Mouse (Mus musculus): ENCODE data around the gene Hs3st2.
"Not testable (repeated sequence)": the region's sequence is repeated elsewhere in the genome, so short reads cannot be mapped to it uniquely, and the experiment has no call there.

Gene Hs3st2

DNA sequence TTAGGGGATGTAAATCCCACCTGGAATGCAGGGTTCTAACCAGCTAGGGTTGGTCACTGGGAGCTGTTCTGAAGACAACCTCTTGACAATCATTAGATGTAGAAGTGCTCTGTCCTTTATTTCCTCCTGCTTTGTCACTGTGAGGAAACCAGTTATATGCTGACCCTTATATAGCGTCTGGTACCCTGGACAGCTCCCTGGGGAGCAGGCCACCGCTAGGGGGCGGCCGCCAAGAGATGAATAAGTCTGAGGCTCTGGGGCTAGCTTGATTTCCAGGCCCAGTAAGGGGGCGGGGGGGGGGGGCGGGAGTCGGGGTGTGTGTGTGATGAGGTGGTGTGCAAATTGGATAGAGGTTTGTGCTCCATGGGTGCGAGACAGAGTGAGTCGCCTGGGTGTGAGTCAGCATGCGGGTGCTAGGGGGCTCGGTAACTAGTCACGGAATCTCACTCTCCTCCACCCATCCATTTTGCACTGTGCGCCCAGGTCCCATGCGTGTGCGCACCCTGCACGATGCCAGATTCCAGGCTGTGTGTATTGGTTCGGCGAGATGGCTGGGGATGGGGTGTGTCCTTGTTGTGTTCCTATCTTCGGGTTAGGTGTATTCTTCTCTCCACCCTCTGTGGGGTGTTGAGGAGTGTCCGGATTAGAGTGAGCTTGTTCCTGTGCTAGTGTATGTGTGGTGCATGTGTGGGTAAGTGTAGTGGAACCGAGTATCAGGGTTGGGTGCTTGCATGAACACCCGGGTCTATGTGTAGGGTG lies at the start of gene Hs3st2:
Hs3st2 (plus strand) TSS at position 635 of the 759 bp plus-strand sequence.
- DNase-seq (ENCODE audit: low spot score in 2 of 2), result peak in 1 of 2 experiments; percentile 67

DNA sequence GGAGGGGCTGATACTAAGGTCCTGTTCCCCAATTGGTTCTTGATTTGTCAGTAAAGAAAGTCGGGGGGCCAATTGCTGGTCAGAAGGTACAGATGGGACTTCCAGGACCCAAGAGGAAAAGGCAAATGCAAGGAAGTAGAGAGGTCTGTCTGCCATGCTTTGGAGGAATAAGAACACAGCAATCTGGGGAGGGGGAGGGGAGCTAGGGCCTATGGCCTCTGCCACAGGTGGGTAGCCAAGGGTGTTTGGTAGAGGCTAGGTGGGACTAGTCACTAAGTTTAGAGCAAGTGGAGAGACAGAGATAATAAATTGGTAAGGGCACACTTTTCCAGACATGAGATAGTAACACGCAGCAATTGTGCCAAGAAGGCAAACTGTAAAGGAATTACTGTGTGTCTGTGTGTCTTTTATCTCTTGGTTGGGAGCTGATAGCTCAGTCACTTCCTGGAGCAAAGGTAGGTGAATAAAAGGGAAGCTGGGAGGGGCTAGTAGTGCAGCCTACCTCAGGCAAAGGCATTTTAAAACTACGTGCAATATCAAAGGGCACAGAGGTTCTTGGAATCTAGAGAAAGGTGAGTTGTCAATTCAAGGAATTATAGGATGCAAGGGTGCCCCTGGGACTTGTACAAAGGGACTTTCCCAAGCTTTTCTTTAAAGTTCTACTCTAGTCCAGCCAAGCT lies 43.2 kb upstream of the Hs3st2 start:
- no peak for DNase-seq (ENCODE audit: low spot score in 2 of 2)

DNA sequence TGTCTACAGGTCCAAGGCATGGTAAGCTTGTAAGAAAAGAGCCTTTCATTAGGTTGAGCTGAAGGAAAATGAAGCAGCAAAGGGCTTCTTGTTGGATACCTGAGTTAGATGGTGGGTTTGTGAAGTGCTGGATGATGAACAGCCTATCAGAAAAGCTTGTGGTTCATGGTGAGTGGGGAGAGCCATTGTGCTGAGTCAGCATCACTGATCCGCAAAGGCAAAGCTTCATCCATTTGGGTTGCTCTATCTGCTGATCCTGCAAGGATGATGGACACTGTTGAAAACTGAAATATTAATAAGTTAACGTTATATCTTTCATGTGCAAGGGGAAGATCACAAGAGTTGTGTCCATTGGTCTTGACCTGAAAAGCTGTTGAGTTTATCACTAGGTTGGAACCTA lies 40.0 kb upstream of the Hs3st2 start:
- DNase-seq (ENCODE audit: low spot score in 2 of 2), result no peak

- DNase-seq (ENCODE audit: low spot score in 2 of 2), result not testable (repeated sequence)
Observed at GRCm38 (mm10) chr7:121361448-121361847, 30.2 kb upstream of the Hs3st2 start.

GRCm38 (mm10) chr7:121365584-121365983 lies 26.1 kb upstream of the Hs3st2 start:
- DNase-seq (ENCODE audit: low spot score in 2 of 2), result no peak

GRCm38 (mm10) chr7:121367185-121367584 lies 24.5 kb upstream of the Hs3st2 start:
- DNase-seq (ENCODE audit: low spot score in 2 of 2), result no peak

- DNase-seq (ENCODE audit: low spot score in 2 of 2), result no peak
Observed at GRCm38 (mm10) chr7:121371990-121372389, 19.7 kb upstream of the Hs3st2 start.

DNA sequence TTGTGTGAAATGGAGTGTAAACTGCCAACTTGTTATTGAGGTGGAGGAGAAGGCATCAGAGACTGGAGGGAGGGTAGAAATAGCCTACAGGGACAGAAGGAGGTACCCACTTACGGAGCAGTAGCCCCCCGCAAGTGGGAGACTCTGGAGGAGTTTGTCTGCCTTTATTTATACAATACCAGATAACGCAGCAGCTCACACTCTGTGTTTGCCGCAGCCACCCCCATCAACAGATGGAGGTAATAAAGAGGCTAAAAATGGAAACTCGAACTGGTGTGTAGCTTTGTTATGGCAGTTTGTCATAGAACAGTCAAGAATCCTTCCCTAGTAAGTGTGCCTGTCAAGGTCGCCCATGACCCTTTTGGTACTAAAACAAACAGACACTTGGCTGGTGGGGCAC lies 16.2 kb upstream of the Hs3st2 start:
- DNase-seq (ENCODE audit: low spot score in 2 of 2), result peak in 1 of 2 experiments; percentile 33

- no peak for DNase-seq (ENCODE audit: low spot score in 2 of 2)
Observed at GRCm38 (mm10) chr7:121378942-121379341, 12.7 kb upstream of the Hs3st2 start.

- DNase-seq (ENCODE audit: low spot score in 2 of 2), result peak; percentile 70 to 73
Observed at GRCm38 (mm10) chr7:121391984-121392739, 503 bp downstream of the Hs3st2 start.

DNA sequence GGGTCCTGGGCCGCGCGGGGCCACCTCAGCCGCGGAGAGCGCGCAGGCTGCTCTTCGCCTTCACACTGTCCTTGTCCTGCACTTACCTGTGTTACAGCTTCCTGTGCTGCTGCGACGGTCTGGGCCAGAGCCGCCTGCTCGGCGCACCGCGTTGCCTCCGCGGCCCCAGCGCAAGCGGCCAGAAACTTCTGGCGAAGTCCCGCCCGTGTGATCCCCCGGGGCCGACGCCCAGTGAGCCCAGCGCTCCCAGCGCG lies 1.0 kb downstream of the Hs3st2 start:
- no peak for DNase-seq (ENCODE audit: low spot score in 2 of 2)

DNA sequence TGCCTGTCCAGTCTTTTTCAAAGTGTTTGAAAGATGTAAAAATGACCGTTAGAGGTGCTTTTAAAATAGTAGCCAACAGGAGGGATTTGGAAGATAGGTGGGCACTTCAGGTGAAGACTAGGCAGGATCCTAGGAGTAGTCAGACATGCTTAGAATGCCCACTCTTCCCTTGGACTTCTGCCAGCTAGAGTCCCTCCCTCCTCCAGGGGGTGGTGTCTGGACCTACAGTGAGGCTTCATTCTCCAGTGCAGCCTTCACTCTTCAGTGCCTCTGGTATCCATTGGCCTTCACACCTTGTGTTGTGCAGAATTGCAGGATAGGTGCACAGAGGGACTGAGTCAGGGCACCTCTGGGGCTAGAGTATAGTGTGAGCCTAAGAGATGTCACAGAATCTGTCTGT lies 2.2 kb downstream of the Hs3st2 start:
- DNase-seq (ENCODE audit: low spot score in 2 of 2), result peak in 1 of 2 experiments; percentile 47

DNA sequence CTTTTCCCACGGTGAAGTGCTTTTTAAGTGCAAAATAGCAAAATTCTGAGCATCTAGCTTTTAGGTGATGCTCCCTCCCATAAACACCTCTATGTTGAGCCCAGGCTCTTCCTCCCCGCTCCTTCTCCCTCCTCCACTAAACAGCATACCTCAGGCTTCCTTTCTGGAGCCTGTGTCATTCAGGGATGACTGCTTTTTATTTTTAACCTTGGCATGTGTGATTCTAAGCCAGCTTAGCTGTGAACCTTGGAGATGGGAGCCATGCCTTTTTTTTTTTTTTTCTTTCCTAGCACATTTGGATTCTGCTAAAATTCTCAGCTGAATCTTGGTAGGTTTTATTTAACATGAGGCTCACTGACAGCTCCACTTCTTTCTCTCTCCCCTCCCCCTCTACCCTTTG lies 3.2 kb downstream of the Hs3st2 start:
- no peak for DNase-seq (ENCODE audit: low spot score in 2 of 2)

- peak in 1 of 2 experiments; percentile 29 for DNase-seq (ENCODE audit: low spot score in 2 of 2)
Observed at GRCm38 (mm10) chr7:121410716-121411506, 19.3 kb downstream of the Hs3st2 start.

DNA sequence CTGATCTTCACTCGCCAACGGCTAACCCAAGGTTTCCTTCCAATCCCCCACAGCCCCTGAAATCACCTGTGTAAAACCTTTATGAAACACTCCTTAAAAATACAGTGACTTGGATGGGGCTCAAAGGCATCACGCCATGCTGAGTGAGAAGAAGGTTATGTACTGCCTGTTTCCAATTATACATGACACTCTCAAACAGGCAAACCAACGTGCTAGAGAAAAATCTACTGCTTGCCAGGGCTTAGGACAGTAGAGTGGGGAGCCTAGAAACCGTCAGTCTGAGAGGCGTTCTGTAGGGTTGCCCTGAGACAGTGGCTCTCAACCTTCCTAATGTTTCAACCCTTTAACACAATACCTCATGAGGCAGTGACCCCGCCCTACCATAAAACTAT lies 19.8 kb downstream of the Hs3st2 start:
- peak in 1 of 2 experiments; percentile 11 for DNase-seq (ENCODE audit: low spot score in 2 of 2)

DNA sequence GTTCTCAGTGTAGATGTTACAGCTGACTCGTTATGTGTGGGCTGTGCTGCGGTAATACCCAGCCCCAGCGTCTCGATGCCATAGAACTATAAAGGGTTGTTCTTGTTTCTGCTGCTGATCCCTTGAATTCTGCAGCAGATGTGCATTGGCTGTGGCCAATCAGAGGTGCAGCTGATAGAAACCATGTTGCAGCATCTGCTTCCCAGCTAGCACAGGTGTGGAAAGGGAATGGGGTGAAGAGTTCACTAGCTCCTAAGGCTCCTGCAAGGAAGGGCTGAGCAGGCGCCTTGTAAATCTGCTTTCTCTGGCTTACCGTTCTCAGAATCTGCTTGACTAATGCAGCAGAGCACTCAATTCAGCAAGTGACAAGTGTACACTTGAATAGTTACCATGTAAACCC lies 45.2 kb downstream of the Hs3st2 start:
- no peak for DNase-seq (ENCODE audit: low spot score in 2 of 2)

GRCm38 (mm10) chr7:121441186-121441585 lies 49.5 kb downstream of the Hs3st2 start:
- peak in 1 of 2 experiments; percentile 29 for DNase-seq (ENCODE audit: low spot score in 2 of 2)

- DNase-seq (ENCODE audit: low spot score in 2 of 2), result no peak
Observed at GRCm38 (mm10) chr7:121444336-121444735, 52.7 kb downstream of the Hs3st2 start.

DNA sequence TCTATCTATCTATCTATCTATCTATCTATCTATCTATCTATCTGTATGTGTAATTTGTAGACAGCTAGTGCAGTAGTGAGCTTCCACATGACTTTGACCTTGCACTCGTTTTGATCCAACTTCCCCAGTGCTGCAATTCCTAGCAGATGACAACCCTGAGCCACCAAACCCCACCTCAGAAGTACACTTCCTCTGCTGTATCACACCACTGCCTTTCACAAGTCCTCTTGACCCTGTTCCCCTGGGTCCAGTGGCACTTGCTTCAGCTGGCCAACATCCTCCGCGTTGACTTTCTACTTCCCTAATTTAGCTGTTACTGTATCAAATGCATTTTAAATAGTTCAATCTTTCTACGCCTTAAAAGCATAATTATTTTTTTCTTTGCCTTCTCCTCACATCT lies 54.6 kb downstream of the Hs3st2 start:
- no peak for DNase-seq (ENCODE audit: low spot score in 2 of 2)

GRCm38 (mm10) chr7:121450951-121451843 lies 59.5 kb downstream of the Hs3st2 start:
- DNase-seq (ENCODE audit: low spot score in 2 of 2), result no peak

DNA sequence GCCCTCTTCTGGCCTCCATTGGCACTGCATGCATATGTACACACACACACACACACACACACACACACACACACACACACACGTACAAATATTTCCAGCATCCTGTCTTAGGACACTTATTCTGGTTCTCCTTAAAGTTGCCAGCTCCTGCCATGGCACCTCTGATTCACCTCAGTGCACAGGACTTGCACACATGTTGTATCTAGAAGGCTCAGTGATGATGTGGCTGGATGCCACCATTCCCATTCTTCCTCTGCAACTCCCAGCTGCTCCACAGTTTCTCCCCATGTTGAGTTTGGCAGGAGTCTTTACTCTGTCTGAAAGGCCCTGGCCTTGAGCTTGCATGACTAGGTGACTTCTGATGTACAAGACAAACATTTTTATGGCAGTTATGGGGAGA lies 65.1 kb downstream of the Hs3st2 start:
- no peak for DNase-seq (ENCODE audit: low spot score in 2 of 2)
